Mouse (Mus musculus): Measurements from ENCODE around the gene Fpgs.

The Fpgs gene

DNA sequence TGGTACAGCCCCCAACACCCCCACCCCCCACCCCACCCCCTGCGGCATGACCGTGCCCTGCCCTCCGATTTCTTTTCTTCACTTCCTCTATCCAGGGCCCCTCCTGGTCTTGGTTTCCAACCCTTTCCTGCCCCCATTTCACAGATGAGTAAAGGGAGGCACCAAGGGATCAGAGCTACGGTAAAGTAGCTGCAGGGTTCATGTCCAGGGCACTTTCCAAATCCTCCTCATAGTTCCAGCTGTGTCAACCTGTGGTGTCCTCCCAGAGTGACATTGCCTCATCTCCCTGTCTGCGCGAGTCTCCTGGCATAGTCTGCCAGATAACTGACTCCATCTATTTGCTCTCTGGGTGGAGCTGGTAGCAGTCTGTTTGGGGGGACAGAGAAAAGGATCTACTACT is 38.1 kb downstream of the Fpgs start:
- DNase-seq = no peak

DNA sequence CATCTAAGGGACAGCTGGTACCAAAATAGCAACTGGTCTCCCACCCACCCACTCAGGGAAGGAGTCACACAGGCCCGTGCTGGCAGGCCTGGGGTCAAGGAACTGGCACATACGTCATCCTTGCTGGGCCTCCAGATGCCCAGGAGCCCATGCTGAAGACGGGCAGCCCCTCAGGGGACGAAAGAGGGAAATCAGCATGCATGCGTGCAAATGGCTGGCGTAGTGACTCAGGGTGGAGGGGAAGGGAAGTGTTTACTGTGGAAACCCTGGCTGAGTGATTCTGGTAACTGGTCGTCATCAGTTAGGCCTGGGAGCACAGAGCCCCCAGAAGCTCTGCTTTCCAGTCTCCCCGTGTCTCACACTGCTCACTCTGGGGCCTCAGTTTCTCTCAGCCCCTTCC is 38.6 kb downstream of the Fpgs start:
- no peak for DNase-seq

DNA sequence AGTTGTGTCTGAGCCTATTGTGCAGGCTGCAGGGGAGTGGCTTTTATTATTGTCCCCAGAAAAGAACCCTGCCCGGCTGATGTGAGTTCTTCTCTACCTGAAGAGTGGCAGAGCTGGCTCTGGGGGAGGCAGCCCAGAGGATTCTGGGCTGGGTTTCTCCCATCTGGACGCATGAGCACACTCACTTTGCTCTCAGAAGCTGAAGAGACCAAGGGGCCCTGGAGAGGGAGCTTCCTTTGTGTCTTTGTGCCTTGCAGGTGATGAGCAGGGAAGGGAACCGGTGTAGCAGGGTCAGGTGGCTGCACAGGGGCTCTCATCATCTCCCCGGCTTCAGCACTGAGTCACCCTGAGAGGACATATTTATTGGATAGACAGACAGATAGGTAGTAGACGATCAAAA is 41.7 kb downstream of the Fpgs start:
- no peak for DNase-seq

DNA sequence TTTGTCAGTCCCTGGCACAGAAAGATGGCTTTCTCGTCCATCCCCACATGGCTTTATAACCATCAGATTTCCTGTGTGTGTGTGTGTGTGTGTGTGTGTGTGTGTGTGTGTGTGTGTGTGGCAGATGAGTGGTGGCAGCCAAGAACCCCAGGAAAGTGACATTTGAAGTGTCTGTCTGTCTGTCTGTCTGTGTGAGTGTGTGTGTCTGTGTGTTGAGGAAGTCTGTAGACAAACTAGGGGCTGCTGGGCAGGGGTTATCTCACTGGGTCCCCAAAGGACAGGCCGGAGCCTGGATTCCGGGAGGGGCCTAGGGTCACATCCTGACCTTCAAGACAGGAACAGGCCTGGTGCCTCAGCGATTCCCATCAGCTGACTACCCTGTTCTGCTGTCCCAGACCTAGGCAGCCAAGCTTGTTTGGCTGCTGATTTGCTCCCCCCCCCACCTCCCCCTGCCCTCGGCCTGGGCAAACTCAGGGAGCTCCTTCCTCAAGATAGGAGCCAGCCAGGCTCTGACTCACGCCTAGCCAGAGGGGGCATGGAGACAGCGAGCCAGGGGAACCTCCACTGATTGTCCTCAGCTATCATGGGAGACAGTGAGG is 42.3 kb downstream of the Fpgs start:
- DNase-seq = peak; percentile 55 to 76

DNA sequence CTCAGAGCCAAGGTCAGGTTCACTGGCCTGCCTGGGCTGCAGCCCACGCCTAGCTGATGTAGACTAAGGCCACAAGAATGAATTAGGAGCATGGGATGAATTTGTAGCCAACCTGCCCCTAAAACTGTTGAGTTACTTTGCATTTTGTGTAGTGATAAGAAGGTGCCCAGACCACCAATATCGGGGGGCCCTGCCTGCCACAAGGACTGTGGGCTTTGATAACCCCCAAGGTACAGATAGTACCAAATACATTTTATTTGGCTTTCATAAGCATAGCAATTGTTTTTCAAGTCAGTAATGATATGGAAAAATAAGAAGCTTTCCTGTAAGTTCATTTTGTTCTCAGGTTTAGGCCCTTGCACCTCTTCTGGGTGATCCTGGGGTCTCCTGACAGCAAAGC is 45.1 kb downstream of the Fpgs start:
- DNase-seq = no peak

GRCm38 (mm10) chr2:32655826-32656225 is 48.1 kb downstream of the Fpgs start:
- DNase-seq = peak; percentile 70 to 84

- no peak for DNase-seq
Measured at GRCm38 (mm10) chr2:32655394-32655744, 48.6 kb downstream of the Fpgs start.

DNA sequence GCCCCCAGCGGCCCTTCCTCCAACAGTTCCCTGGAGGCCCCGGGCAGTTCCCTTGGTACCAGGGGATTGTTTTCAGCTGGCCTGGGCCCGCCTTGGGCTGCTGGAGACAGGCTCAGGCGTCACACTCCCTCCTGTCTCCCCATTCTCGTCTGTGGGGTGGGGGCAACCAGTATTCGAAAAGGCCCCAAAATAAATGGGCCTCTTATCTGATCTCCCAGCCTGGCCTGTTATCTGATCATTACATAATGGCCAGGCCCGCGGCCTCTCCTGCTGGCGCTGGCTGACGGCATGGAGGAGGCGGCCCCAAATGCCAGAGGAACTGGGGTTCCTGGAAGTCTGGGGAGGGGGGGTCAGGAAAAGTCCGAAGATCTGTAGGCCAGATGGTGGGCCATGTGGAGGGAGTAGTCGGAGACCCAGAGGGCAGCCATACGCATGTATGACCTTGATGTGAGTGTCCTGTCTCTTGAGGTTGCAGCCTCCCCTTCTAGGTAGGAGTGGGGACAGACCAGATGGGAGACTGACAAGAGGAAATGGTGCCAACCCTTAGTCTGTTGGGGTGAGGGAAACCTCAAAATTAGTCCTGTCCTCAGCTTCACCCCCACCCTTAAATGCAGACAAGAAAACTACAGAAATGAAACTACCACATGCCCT is 49.1 kb downstream of the Fpgs start:
- peak; percentile 59 to 74 for DNase-seq

DNA sequence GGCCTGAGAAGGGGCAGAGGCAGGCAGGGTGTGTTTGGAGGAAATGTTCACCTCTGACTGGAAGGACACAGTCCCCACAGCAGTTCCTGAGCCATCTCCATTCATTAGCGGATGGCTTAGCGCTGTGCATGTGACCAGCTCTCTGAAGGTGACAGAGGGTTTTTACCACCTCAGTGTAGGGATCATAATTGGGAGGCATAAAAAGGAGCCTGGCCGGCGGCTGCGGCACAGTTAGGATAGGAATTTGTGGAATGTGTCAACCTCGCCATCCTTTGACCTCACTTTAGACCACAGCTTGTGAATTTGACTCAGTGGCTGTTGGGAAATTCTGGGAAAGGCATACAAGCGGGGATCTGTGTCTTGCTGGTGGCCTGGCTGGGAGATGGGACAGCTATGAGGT is 50.2 kb downstream of the Fpgs start:
- no peak for DNase-seq

- DNase-seq = peak in 1 of 2 experiments; percentile 38
Measured at GRCm38 (mm10) chr2:32647366-32647765, 56.6 kb downstream of the Fpgs start.

DNA sequence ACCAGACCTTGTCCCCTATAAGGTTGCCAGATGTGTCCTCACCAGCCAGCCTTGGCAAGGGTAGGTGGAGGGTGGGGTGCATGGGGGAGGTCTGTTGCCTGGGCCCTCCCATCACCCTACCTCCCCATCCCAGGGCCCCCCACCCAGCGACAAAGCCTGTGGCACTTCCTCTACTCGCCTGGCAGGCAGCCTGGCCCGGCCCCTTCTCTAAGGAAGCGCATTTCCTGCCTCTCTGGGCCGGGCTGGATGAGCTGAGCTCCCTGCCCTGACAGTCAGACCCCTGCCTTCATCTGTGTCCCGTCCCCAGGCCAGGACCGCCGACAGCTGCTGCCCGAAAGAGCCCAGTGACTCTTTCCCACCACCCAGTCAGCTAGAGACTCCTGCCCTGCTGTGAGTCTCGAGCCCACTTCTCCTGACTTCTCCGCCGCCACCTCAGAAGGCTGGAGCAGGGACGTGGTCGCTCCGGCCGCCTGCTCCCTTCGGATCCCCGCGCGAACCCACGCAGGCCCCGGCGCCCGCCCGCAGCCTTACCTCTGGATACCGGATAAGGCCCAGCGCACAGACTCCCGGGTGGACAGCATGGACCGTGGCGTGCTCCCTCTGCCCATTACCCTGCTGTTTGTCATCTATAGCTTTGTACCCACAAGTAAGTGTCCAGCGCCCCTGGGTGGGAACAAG is 57.4 kb downstream of the Fpgs start, which contains the start of gene Eng:
Eng (plus strand) TSS at position 217 of the 678 bp plus-strand sequence.
- DNase-seq = peak; percentile 85 to 93

DNA sequence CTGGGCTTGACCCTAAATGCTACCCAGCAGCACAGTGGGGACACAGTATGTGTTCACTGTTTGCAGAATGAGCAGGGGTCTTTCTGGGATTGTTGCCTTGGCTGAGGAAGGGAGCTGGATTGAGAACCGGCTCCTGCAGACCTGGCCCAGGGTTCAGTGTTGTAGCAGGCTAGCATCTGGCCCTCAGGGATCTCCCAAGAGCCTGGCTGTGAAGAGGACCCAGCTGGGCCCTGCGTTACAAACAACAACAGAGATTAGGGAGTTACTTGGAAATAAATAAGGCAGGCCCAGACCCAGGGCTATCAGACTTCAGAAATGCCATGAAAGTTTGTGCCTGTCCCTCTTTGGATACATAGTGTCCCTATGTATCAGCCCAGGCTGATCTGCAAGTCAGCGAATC is 58.3 kb downstream of the Fpgs start:
- no peak for DNase-seq

DNA sequence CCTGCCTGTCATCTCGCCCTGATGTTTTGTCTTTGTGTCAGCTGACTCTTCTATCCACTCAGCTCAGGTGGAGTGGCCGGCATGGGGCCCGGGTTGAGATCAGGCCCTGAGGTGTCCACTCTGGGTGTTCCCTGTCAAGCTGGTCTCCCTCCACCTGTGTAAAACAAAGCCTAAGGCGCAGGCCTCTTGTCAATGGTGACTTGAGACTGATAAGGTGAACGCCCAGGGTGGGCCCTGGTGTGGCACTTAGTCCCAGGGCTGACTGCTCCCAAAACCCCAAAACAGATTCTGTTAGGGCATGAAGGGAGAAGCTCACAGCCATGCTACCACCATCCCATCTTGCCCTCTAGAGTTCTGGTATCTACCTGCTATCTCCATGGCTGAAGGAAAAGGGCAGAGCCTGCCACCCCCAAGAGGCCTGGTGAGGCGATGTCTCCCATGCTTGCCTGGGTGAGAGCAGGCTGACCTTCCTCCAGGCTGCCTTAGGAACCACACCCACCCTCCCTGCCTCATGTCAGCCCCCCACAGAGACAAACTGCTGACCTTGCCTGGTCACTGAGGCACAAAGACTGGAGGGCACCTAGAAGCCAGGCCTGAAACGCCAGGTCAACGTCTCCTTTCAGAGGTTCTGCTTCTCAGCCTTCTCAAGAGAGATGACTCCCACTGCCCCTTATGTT is 59.0 kb downstream of the Fpgs start:
- DNase-seq = no peak

DNA sequence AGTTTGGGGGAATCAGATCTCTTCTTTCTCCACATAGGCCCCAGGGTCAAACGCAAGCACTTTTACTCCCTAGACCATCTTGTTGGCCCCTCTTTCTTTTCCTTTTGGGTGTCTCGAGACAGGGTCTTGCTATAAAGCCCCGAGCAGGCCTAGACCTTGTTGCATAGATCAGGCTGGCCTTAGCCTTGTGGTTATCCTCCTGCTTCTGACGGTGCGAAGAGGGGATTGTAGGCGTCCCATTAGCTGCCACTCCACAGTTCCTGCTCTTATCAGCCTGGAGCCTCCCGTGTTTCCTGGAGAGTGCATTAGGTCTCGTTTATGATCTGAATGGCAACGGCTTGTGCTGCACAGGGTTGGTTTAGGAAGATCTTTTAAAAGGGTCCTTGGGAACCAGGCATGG is 59.9 kb downstream of the Fpgs start:
- DNase-seq = no peak

- DNase-seq = peak; percentile 41 to 66
Measured at GRCm38 (mm10) chr2:32642813-32643212, 61.1 kb downstream of the Fpgs start.

DNA sequence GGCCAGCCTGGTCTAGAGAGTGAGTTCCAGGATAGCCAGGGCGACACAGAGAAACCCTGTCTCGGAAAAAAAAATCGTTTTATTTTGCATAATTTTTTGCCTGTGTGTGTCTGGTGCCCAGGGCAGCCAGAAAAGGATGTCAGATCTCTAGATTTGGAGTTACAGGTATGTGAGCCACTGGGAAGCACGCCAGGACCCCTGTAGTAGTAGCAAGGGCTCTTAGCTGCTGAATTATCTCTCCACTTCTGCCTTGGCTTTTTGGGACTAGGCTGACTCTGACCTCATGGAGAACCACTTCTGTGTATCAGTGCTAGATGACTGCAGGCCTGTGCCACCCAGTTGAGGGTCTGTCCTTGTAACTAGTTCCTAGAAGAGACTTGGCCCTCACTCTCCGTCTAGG is 62.1 kb downstream of the Fpgs start:
- DNase-seq = no peak

DNA sequence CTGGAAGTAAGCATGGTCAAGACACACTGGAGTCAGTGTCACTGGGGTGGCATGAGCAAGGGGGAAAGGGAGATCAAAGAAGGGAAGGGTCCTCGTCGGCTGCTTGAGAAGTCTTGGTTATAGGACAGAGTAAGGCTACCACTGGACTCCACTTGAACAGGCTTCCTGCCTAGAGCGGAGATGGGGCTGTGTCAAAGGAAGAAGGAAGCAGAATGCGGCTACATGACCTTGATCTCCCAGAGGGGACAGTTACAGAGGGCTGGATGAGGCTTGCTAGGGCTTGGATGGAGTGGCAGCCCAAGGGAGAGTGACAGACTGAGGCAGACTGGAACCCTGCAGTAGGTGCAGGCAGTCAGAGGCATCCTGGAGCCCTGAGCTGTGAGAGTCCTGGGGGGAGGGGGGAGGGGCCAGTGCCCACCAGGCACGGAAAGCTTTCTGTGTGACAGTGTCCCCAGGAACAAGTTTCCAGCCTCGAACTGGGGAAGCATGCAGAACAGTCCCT is 63.3 kb downstream of the Fpgs start:
- no peak for DNase-seq

DNA sequence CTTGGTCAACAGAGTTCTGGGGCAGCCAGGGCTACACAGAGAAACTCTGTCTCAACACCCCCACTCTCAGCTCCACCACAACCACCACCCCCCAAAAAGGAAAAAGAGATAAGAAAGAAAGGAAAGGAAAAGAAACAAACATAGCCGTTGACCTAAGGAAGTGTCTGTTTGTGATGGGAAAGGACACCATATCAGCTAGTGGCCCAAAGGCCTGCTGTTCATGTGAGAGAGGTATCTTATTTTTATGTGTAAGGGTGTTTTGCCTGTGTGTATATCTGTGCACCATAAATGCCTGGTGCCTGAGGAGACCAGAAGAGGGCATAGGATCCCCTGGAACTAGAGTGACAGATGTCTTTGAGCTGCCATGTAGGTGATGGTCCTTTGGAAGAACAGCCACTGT is 64.3 kb downstream of the Fpgs start:
- DNase-seq = no peak

- DNase-seq = peak; percentile 87 to 94
Measured at GRCm38 (mm10) chr2:32637778-32638281, 66.1 kb downstream of the Fpgs start.

DNA sequence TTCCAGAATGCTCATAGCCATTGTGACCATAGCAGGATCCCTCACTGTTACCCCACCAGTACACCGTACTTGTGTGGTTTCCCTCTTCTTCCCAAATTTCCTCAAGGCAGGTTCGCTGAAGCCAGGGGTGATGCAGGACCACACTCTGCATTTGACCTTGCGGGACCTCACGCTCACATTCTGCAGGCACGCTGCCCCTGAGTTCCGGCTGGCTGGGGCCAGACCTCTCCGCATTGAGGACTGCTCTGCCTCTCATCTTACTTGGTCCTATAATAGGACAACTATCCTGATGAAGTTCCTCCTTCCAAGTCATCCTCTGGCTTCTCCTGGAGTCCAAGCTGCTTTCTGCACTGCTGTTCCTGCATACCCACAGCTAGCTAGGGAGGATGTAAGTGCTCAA is 67.3 kb downstream of the Fpgs start:
- DNase-seq = no peak

DNA sequence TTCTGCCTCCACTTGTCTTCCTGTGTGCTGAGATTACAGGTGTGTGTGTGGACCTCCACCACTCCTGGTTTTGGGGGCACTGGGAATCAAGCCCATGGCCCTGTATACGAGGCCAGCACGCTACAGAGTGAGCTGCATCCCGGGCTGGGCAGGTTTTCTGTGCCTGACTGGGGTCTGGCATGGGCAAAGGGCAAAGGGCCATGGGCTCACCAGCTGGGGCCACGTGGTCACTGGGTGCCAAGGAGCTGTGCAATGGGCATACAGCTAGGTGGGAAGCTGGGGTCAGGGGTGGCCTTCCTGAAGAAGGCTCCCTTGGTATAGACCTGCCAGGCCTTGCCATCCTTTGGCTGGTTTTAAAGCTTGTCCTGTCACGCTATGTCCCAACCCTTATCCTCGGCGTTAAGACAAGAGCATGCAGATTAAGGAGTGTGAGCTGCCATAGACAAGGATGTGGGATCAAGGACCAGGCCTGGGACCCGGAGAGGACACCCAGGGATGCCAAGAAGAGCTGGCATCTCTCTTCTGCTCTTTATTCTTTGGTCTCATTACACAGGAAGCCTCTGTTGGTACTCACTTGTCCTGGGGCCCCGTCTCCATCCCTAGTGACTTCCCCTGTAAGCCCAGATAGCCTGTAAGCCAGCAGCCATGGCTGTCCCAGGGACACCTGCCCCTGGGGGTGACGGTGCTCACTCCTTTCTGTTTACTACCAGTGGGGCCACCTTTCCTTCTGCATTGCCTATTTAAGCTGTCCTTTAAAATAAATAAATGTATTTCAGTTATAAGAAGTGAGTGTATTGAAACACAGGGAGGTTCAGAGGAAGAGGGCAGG is 69.5 kb downstream of the Fpgs start:
- DNase-seq = no peak

- DNase-seq = peak; percentile 61 to 81
Measured at GRCm38 (mm10) chr2:32633660-32634059, 70.3 kb downstream of the Fpgs start.

Measured in lung, postnatal 4 days (tissue).